Mouse (Mus musculus) liver, embryonic 14 days (tissue): Measurements from ENCODE around the gene Med6. TPM values are rescaled to one million over a fixed set of nuclear protein-coding genes. Genes with fewer than 3 reads are reported as not detected.

Experiments
- polyA plus RNA-seq: library from polyadenylated mRNA; depleted of rRNA; stranded (reverse); fragments of >200 nt; gene quantifications from 2 replicates; pipeline ENCODE4 v1.2.3, GENCODE M21; 2012; rRNA removed

The Med6 gene
- 30.2 and 32.4 TPM in 2 replicates for polyA plus RNA-seq

DNA sequence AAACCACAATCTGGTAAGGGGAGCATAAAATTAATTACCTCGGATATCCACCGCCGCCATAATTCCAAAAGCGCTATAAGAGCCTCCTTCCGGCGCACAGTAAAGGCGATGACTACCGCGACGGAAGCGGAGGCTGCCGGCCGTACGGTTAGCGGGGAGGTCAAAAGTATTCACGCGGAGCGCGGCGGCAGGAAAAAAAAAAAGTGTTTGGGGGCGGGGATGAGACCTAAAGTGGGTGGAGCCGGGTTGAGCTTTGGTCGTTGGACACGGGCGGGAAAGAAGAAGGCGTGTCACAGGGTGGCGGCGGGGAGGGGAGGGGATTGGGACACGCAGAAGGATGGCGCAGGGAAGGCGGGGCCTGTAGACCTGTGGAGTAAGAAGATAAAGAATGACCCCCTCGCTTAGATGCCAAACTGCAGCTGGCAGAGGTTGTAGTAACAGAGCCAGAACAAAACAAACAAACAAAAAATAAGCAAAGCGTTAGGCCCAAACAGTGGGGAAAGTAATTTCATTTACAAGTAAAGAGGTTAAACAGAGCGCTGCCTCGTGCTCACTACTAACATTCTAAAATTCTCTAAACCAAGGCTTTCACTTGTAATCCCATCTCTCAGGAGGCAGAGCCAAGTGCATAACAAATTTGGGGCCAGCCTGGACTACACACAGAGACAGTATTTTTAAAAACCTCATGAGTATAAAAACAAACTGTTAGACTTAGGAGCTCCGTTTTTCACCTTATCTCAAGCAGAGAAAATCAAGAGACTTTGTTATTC lies at the start of gene Med6:
Gene Med6 (minus strand): TSS at position 107 of the 770 bp plus-strand sequence.

DNA sequence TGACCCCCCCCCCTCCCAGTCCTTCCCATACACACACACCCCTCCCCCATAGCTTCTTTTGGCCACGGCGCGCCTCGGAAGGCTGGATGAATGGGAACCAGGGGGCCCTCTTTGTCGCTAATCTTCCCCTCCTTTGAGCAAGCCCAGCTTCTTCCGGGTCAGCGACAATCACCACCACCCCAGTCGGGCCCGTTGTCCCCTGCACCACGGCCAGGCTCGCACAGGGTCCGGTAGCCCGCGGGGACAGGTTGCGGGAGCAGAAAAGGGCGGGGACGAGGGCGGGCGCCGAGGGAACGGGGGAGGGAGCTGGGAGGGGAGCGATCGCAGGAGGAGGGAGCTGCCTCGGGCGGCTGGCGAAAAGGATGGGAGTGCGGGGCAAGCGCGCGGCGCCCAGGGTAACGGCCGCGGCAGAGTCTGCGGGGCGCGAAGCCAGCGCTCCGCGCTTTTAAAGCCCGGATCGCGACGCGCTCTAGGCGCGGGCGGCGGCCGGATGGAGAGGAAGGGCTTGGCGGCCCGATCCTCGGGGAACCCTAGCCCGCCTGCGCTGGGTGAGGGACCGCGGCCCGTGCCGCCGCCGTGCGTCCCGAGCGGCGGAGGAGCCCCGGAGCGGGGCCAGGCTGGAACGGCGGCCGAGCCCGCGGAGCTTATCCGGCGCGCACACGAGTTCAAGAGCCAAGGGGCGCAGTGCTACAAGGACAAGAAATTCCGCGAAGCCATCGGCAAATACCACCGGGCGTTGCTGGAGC lies 36.3 kb upstream of the Med6 start, which contains the start of gene Ttc9:
Gene Ttc9 (plus strand): TSS at position 335 of the 746 bp plus-strand sequence.

DNA sequence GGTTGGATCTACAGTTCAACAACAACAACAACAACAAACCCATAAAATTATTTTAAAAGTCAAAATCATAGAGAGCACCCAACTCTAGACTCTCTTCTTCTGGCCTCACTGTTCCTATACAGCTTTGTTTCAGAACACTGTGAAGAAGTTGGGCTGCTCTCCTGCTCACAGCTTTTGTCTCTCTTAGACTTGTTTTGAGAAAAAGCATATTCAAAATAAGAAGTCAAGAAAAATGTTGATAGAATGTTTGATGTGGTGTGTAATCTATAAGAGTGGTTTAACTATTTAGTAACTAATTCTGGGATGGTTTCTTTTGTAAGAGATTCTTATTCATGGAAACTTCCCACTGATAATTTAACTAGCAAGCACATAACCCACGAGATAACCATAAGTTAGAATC lies 26.4 kb downstream of the Med6 start, which contains the start of gene Adam21:
Gene Adam21 (minus strand): TSS at position 101 of the 400 bp plus-strand sequence.

DNA sequence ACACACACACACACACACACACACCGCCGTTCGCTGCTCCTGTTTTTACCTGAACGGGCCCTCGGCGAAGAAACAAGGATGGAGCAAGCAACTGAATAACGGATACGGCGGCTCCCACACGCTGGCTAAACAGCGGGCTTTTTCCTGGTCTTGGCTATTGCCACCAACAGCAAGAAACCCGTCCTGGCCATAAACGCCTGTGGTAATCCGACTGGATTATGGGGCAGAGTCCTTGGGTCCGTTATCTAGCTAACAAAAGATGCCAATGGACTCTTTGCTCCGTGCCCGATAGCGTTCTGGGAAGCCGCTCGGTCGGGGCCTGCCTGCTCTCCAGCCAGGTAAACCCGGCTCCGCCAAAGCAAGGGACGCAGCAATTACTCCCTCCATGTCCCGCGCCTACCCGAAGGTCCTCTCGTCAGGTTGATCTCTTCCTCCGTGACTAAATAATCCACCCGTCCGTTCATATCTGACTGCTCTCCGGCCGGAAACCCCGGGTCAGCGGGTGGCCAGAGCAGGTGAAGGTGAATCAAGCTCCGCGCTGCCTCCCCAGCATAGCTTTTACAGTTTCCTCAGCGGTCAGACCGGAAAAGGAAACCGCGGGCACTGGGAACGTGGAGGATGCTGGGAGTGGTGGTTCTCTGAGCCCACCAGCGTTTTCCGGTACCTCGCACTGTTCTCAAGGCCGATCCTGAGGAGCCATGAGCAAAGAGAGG lies 62.3 kb downstream of the Med6 start, which contains the start of the genes Gm20498 and Synj2bp:
Gene Gm20498 (minus strand): TSS at position 590 of the 713 bp plus-strand sequence.
Gene Synj2bp (minus strand): TSS at position 596 of the 713 bp plus-strand sequence.

Other genes starting within 250 kb of the Med6 start
- 0.22 and 0.23 TPM in 2 replicates for gene Gm4787, start 215.5 kb downstream of the Med6 start, polyA plus RNA-seq
- gene Adam4, start 173.1 kb downstream of the Med6 start, polyA plus RNA-seq = 0.28 and 0.36 TPM in 2 replicates
- gene Cox16, start 109.9 kb downstream of the Med6 start, polyA plus RNA-seq = 39.3 and 44.5 TPM in 2 replicates
- gene Gm20498, start 62.1 kb downstream of the Med6 start, polyA plus RNA-seq = 5.4 and 7.2 TPM in 2 replicates
- gene Synj2bp, start 62.1 kb downstream of the Med6 start, polyA plus RNA-seq = 8.3 and 10.0 TPM in 2 replicates
- 0.02 and 0.03 TPM in 2 replicates for gene Adam21, start 26.5 kb downstream of the Med6 start, polyA plus RNA-seq
- 0.01 and 0.05 TPM in 2 replicates for gene Ttc9, start 36.2 kb upstream of the Med6 start, polyA plus RNA-seq
- 0.02 and 0.06 TPM in 2 replicates for gene Map3k9, start 186.2 kb upstream of the Med6 start, polyA plus RNA-seq